Mouse (Mus musculus) splenic B cell, adult 2 months (primary cell): ENCODE measurements around the gene Nxnl1.
A peak's percentile ranks its signal among the peaks of the same experiment; 100 is the strongest.
"Not testable (repeated sequence)": the region's sequence is repeated elsewhere in the genome, so short reads cannot be mapped to it uniquely, and the experiment has no call there.

Experiments used
- DNase-seq: peaks from one replicate; pipeline ENCODE4 v3.0.0-alpha.2; 2011; ENCODE audit warnings: low read depth, low spot score
- H3K27me3 ChIP-seq: 2 replicates; pipeline ENCODE4 v1.6.1; 2012; ENCODE audit warnings: mild to moderate bottlenecking, low read length, moderate library complexity, mixed read lengths; ENCODE audit not compliant: control insufficient read depth, poor library complexity, insufficient read depth, severe bottlenecking
- H3K36me3 ChIP-seq: 2 replicates; pipeline ENCODE4 v1.6.1; 2012; ENCODE audit warnings: mild to moderate bottlenecking, low read length, moderate library complexity, mixed read lengths; ENCODE audit not compliant: control insufficient read depth, poor library complexity, insufficient read depth, severe bottlenecking

Nxnl1 gene

GRCm38 (mm10) chr8:71525226-71526050, 41.0 kb downstream of the Nxnl1 start, which contains the start of gene Ccdc194:
TSS of gene Ccdc194 (minus strand) at chr8:71525711.
- Histone ChIP-seq H3K36me3 (no peaks in the 10 kb centered on the region), H3K27me3 (no peaks in the 10 kb centered on the region)
- no peak for DNase-seq

GRCm38 (mm10) chr8:71521634-71522033, 44.8 kb downstream of the Nxnl1 start:
- no peaks in the 10 kb centered on the region for H3K36me3 ChIP-seq
- H3K27me3 ChIP-seq, result no peaks in the 10 kb centered on the region
- peak; percentile 96 for DNase-seq

- not testable (repeated sequence) for H3K36me3 ChIP-seq, H3K27me3 ChIP-seq
- peak; percentile 75 for DNase-seq
These were observed 47.2 kb downstream of the Nxnl1 start for GRCm38 (mm10) chr8:71519037-71519825.

GRCm38 (mm10) chr8:71516786-71517185, 49.6 kb downstream of the Nxnl1 start:
- Histone ChIP-seq H3K27me3 (no peaks in the 10 kb centered on the region), H3K36me3 (no peaks in the 10 kb centered on the region)
- no peak for DNase-seq

DNA sequence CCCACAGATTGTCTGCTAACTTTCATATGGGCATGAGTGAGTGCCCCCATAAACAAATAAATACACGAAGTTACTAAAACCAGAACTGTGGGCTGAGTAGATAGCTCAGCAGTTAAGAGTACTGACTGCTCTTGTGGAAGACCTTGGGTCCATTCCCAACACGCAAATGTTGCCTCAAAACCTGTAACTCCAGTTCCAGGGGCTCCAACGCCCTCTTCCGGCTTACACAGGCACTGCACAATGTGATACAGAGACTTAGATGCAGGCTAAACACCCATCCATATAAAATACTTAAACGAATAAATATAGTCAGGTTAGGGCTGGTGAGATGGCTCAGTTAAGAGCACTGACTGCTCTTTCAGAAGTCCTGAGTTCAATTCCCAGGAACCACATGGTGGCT, 51.4 kb downstream of the Nxnl1 start:
- no peak for DNase-seq
- Histone ChIP-seq H3K27me3 (no peaks in the 10 kb centered on the region), H3K36me3 (no peaks in the 10 kb centered on the region)

GRCm38 (mm10) chr8:71513018-71513754, 53.2 kb downstream of the Nxnl1 start:
- DNase-seq, result no peak
- Histone ChIP-seq H3K27me3 (no peaks in the 10 kb centered on the region), H3K36me3 (no peaks in the 10 kb centered on the region)

- Histone ChIP-seq H3K36me3 (no peaks in the 10 kb centered on the region), H3K27me3 (no peaks in the 10 kb centered on the region)
- no peak for DNase-seq
These were observed 54.8 kb downstream of the Nxnl1 start, which contains the start of gene Plvap for GRCm38 (mm10) chr8:71511644-71512043. TSS of gene Plvap (minus strand) at chr8:71511752.
